Mouse (Mus musculus): Measurements from ENCODE around the gene Cadps2.

- no peak for TF ChIP-seq CTCF (IDR thresholded peaks at IDR 0.05; ENCODE audit: insufficient read depth, low read length)
- no peak for TF ChIP-seq POLR2A (IDR thresholded peaks at IDR 0.05; ENCODE audit: borderline replicate concordance, extremely low read depth, low read depth, low read length)
These were observed 367.4 kb downstream of the Cadps2 start for GRCm38 (mm10) chr6:23471830-23472229.
